Mouse (Mus musculus) urinary bladder, postnatal 10 days (tissue): Measurements from ENCODE around the gene Sptssb.

Source experiments
- DNase-seq: peaks from one replicate; pipeline ENCODE4 v3.0.0; 2022; ENCODE audit warnings: low spot score

Sptssb gene

GRCm38 (mm10) chr3:69829532-69829931 lies 30.2 kb downstream of the Sptssb start:
- no peak for DNase-seq

DNA sequence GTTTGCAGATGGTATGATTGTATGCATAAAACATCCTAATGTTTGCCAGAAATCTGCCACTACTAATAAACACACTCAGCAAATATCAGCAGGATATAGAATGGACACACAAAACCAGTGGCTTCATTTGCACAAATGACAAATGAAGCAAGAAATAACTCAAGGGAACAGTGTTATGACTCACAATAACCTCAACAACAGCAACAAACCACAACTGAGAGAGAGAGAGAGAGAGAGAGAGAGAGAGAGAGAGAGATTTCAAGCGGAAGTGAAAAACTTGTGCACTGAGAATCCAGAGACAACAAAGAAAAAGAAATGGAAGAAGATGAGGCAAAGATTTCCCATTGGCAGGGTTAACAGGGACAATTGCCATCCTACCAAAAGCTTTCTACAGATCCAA lies 35.2 kb downstream of the Sptssb start:
- no peak for DNase-seq

- DNase-seq, result no peak
Measured at GRCm38 (mm10) chr3:69820614-69821013, 39.1 kb downstream of the Sptssb start.

DNA sequence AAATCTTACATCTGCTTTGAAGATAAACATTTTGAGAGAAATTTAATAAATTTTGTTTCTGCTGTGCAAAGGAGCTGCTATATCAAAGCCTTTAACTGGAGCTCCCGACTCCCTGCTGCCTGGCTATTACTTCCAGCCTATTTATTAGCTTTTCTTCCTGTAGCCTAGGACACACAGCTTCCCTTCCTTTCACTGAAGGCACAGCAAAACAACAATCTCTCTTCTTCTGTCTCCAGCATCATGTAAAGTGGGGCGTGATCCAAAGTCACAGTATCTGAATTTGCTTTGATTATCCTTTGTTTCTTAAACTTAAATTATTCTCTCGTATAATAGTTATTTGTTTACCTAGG lies 39.9 kb downstream of the Sptssb start:
- DNase-seq, result no peak

- DNase-seq, result no peak
Measured at GRCm38 (mm10) chr3:69819146-69819850, 40.4 kb downstream of the Sptssb start.

- DNase-seq, result no peak
Measured at GRCm38 (mm10) chr3:69818466-69818865, 41.3 kb downstream of the Sptssb start.

DNA sequence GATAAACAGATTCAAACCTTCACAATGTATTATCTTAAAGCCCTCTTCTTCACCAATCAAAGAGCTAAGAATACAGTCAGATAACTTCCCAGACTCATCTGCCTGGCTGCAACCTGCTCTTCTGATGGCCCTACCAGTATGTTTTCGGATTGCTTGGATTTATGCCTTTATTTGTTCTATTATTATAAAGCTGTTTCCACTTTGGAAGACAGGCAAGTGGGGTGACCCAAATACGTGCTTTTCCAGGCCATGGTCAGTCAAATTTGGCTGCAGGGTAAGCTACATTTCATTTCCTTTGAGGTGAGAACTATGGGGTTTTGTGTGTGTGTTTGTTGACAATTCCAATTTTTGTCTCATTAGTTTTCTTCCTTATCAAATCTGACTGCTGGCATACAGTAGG lies 43.2 kb downstream of the Sptssb start:
- DNase-seq, result no peak

DNA sequence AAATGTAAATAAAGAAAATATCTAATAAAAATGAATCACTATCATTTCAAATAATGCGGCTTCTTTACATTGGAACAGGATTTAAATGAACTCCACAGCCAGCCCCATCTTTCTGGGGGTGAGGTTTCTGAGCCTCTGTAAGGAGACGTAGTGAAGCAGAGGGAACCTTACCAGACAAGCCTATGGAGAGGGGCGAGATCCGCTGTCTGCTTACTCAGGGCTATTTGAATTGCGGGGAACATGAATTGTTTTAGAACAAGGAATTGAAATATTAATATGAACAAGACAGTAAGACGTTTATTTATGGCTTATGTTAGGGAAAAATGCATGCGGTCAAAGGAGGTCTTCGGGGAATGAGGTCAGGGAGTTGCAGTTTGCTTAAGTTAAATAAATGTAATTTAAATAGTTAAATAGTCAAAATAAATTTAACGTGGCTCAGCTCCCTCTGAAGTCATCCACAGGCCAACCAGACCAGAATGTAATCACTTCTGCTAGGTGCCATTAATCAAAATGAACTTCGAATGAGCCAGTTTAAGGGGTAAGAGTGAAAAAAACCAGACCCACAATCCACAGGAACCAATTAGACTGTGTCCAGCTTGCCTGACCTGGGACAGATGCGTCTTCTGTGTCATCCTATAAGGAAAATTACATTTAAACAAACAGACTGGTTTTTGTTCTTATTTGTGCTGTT lies 46.6 kb downstream of the Sptssb start:
- no peak for DNase-seq

GRCm38 (mm10) chr3:69812442-69812841 lies 47.3 kb downstream of the Sptssb start:
- DNase-seq, result no peak

DNA sequence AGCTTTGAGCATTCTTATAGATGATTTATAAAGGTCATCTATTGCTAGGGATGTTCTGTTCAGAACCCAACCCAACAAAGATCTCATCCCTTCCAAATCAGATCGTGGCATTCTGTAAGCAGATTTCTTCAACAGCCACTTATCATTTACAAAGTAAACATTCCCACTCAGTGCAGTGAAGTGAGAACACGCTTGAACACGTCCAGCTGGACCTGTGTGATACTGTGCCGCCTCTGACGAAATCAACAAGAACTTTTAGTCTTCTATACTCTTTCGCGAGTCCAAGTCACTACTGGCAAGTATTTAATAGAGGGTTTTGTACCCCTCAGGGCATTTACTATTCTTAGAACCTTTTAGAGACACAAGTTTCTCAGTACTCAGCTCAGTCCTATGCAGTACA lies 51.3 kb downstream of the Sptssb start:
- no peak for DNase-seq

DNA sequence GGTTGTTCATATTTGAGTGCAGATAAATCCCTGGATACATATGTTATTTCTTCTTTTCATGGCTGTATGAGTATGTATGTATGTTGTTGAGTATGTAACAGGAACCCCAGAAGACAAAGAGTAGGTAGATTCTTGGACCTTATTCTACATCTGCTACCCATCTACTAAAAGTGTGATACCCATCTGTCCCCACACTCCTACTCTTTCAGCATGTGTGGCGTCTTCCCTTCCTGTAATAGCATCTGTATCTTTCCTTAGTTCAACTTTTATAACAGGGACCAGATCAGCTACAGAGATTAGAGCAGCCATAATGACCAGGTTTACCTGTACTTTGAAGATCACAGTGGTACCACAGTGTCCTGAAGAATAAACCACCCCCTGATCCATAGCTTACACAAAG lies 56.6 kb downstream of the Sptssb start:
- DNase-seq, result no peak

- DNase-seq, result no peak
Measured at GRCm38 (mm10) chr3:69800829-69801384, 58.8 kb downstream of the Sptssb start.

- no peak for DNase-seq
Measured at GRCm38 (mm10) chr3:69799096-69799495, 60.6 kb downstream of the Sptssb start.

GRCm38 (mm10) chr3:69797969-69798368 lies 61.8 kb downstream of the Sptssb start:
- no peak for DNase-seq

DNA sequence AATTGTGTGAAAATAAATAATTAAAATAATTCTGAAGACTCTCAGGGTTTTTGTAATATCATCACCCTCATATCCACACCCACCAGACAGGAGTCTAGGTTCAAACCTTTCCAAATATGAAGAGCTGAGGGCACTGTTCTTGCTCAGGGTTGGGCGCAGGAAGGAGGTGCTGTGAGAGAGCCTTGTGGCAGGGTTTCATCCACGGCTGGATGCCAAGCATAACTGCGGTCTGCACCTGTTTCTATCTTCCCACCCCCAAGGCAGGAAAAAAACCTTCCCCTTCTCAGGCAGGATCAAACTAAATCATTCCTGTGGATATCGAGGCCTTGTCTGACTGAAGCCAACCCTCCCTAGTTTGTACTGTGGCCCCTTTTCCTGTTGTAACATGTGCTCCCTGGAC lies 62.2 kb downstream of the Sptssb start:
- DNase-seq, result no peak

DNA sequence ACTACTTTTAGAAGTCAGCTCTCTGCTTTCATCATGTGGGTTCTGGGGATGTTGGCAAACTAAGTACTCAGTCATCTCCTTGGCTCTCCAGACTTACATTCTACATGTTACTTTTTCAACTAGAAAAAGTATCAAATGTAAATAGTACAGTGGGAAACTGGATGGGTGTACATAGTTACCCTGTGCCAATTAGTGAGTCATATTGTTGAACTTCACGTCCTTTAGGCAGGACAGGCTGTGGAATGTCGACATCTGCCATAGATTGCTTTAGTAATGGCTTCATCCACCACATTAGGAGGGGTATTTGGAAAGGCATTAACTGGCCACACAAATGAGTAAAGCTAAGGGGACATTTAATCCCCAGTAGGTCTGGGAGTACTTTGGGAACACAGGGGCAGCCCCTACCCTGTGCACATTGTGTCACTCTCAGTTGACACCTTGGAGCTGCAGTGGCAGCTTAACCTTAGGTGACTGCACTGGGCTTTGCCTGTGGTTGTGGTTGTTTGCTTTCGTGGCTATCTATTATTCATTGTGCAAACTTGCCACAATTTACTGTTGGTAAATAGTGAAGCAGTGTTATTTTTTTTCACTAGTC lies 66.8 kb downstream of the Sptssb start:
- no peak for DNase-seq

DNA sequence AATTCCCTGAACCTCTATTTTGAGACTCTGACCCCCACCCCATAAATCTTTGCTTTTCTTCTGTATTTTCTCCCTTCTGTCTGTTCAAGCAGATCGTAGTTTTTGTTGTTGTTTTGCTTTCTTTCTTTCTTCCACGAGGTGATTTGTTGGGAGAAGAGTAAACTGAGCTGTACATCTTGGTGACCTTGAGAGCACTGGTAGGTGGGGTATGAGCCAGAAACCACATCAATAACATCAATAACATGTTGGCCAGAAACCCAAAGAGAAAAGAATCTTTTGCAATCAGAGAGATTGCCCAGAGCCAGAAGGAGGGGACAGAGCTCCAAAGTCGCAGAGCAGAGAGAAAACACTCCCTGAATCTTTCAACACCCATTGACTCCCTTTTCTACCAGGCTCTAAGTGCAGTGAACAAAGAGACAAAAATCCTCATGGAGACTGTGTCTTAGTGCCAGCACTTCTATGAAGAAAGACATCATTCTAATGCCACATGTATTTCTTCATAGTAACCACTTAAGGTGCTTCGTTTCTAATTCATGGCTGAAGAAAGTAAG lies 80.4 kb downstream of the Sptssb start:
- no peak for DNase-seq

- no peak for DNase-seq
Measured at GRCm38 (mm10) chr3:69773356-69773755, 86.4 kb downstream of the Sptssb start.
